Mouse (Mus musculus): ENCODE results near the gene Pafah2.

DNA sequence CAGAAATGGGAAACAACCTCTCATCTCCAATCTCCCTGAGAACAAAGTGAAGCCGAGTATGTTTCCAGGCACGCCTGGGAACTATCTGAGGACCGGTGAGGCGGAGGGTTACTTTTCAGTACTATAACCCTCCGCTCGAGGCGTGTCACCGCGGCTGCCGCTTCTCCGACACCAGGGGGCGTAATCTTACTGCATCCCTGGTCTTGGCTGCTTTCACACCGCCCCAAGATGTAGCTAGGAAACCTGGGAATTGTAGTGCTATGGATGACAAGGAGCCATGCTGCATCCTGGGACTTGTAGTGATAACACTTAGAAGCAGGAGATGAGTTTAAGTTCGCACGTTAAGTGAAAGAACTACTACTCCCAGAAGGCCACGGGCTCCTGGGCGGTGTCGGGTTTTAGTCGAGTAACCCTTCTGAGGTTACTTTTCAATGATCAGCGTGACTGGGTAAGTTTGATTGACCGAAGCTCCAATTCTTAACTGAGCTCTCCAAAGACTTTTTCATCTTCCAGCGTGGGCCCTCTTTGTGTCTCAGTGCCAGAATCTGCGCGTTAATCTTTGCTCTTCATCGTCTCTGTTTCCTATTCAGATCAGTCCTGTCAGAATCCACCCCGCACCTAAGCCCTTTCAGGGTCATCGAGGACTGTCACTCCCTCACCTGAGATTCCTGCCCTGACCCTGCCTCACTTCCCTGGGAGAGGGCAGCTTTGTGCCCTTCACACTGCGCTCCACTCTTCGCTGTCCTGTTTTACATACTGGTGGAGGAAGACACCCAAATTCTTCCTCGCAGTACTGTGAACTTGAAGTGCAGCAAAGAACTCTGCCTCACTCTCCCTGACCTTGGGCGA lies at the start of gene Pafah2:
- TF ChIP-seq TAL1 (IDR thresholded peaks at IDR 0.05; ENCODE audit: low read length) (no peak), GATA1 (IDR thresholded peaks at IDR 0.05; ENCODE audit: low read length) (no peak)

Measured in erythroblast, embryonic 14.5 days (primary cell).